Comparison of ENCODE assay signal across 7 mouse cellular contexts in genomic region chr12:106055799-106056198, GRCm38 (mm10). TPM values are rescaled to one million over a fixed set of nuclear protein-coding genes. Genes with fewer than 3 reads are reported as not detected.
A peak's percentile ranks its signal among the peaks of the same experiment; 100 is the strongest.
DNase-seq lines count a peak whose midpoint lies in the region; ATAC-seq and TF ChIP-seq lines count a peak whose summit lies in the region.

No protein-coding gene starts in this region.

- H3K9me3 ChIP-seq in midbrain, embryonic 10.5 days (replicated peaks), result no peaks in the 10 kb centered on the region

- H3K36me3 ChIP-seq in midbrain, embryonic 10.5 days, result peaks cover 68% of the 10 kb centered on the region

- no peak overlapping the region for H3K4me3 ChIP-seq in cerebellum, adult 2 months (replicated peaks; ENCODE audit: insufficient read depth, low read depth, low read length)
- H3K4me3 ChIP-seq in midbrain, embryonic 10.5 days, result no peak overlapping the region

- TF ChIP-seq CTCF in cerebellum, adult 2 months (IDR thresholded peaks at IDR 0.05; ENCODE audit: borderline replicate concordance, insufficient read depth, low read depth, low read length), result peak; percentile 93

- no peak overlapping the region for H3K27ac ChIP-seq in cerebellum, adult 2 months (ENCODE audit: insufficient read depth, low read length)
- H3K27ac ChIP-seq in midbrain, embryonic 10.5 days (replicated peaks), result no peak overlapping the region

- no peaks in the 10 kb centered on the region for H3K27me3 ChIP-seq in cerebellum, adult 2 months (ENCODE audit: control insufficient read depth, insufficient read depth, low read length)
- no peaks in the 10 kb centered on the region for H3K27me3 ChIP-seq in midbrain, embryonic 10.5 days (ENCODE audit: low read depth, poor library complexity, severe bottlenecking)

- no peaks in the 10 kb centered on the region; the same call in 1 of the 2 replicates for H3K4me1 ChIP-seq in cerebellum, adult 2 months (ENCODE audit: control insufficient read depth, insufficient read depth, low read length)
- H3K4me1 ChIP-seq in midbrain, embryonic 10.5 days, result no peaks in the 10 kb centered on the region

- peak; percentile 93 for ATAC-seq in frontal cortex, adult (ENCODE audit: low TSS enrichment)

- no peak for TF ChIP-seq POLR2A in cerebellum, adult 2 months (IDR thresholded peaks at IDR 0.05; ENCODE audit: borderline replicate concordance, insufficient read depth, low read length)

- intact Hi-C loops in left cerebral cortex, postnatal 10 days (cut with DNase I), result loop anchor here (5.0 kb wide), 2 partner anchors 93 to 203 kb away; no protein-coding TSS in a partner anchor

- WGBS in cerebellum, adult 2 months, result 33% methylated on average over 6 of the region's 6 CpGs
- WGBS in midbrain, embryonic 10.5 days, result 53% methylated on average over 6 of the region's 6 CpGs

- peak; percentile 40 for DNase-seq in WW6 (ENCODE audit: low read depth, low spot score)
- peak; percentile 77 to 86 for DNase-seq in cerebellum, adult 2 months
- DNase-seq in induced T-regulatory cell, adult 2 months (ENCODE audit: low read depth), result peak; percentile 89
- peak; percentile 85 for DNase-seq in left cerebral cortex, postnatal 10 days (ENCODE audit: extremely low spot score in 1 of 2, low spot score in 2 of 2)
- DNase-seq in midbrain, embryonic 10.5 days (ENCODE audit: low spot score), result peak; percentile 75
- peak; percentile 48 for DNase-seq in skeletal muscle tissue, adult 2 months (ENCODE audit: low read depth, low spot score)

RNA-seq across cellular contexts. Expression of gene Vrk1, which starts 45.8 kb away (rescaled TPM):
- 12.9 TPM in 2 replicates for polyA plus RNA-seq in cerebellum, adult 2 months (2012; rRNA removed)
- 10 to 100 TPM; 17.3 to 20.8 TPM for total RNA-seq in left cerebral cortex, postnatal 10 days (2021)
- polyA plus RNA-seq in midbrain, embryonic 10.5 days (2016; fragmentation: Nextera tagmentation; extraction: Ambion mirVana), result 109 and 110 TPM in 2 replicates
